Mouse (Mus musculus) midbrain, embryonic 13.5 days (tissue): ENCODE measurements around the gene Rptor. TPM values are rescaled to one million over a fixed set of nuclear protein-coding genes. Genes with fewer than 3 reads are reported as not detected.

Experiments used
- ATAC-seq: fragments of 200-750 bp; cut with Nextera tagmentation; 2 replicates; pipeline ENCODE4 v1.8.0; 2017; ENCODE audit warnings: mild to moderate bottlenecking, moderate TSS enrichment, moderate library complexity
- H3K27ac ChIP-seq: fragments of 300-500 bp; sonication (generic); 2 replicates; pipeline ENCODE4 v1.5.1; 2015; ENCODE audit warnings: inconsistent platforms, mild to moderate bottlenecking, moderate library complexity
- H3K27me3 ChIP-seq: fragments of 300-500 bp; sonication (generic); 2 replicates; pipeline ENCODE4 v1.6.1; 2015; ENCODE audit warnings: mild to moderate bottlenecking, inconsistent platforms
- H3K36me3 ChIP-seq: fragments of 300-500 bp; sonication (generic); 2 replicates; pipeline ENCODE4 v1.6.1; 2015; ENCODE audit warnings: mild to moderate bottlenecking, inconsistent platforms
- H3K4me1 ChIP-seq: fragments of 300-500 bp; sonication (generic); replicated peaks from 2 replicates; pipeline ENCODE4 v1.6.1; 2015; ENCODE audit warnings: inconsistent platforms
- H3K4me2 ChIP-seq: fragments of 300-500 bp; sonication (generic); replicated peaks from 2 replicates; pipeline ENCODE4 v1.6.1; 2015; ENCODE audit warnings: moderate library complexity, mild to moderate bottlenecking, inconsistent platforms
- H3K4me3 ChIP-seq: fragments of 300-500 bp; sonication (generic); replicated peaks from 2 replicates; pipeline ENCODE4 v1.5.1; 2015; ENCODE audit warnings: mild to moderate bottlenecking, inconsistent platforms
- H3K9ac ChIP-seq: fragments of 300-500 bp; sonication (generic); replicated peaks from 2 replicates; pipeline ENCODE4 v1.6.1; 2015; ENCODE audit warnings: mild to moderate bottlenecking, inconsistent platforms
- H3K9me3 ChIP-seq: fragments of 300-500 bp; sonication (generic); 2 replicates; pipeline ENCODE4 v1.6.1; 2016; ENCODE audit warnings: mild to moderate bottlenecking, inconsistent platforms
- WGBS: fragments of 180-500 bp; shearing (Covaris S2); methylation state at CpG from one replicate; pipeline ENCODE4 v1.1.7; 2015; 5-methylcytosine and 5-hydroxymethylcytosine counted together
- polyA plus RNA-seq: library from polyadenylated mRNA; unstranded; fragments of >200 nt; fragmentation: Nextera tagmentation; extraction: Ambion mirVana; gene quantifications from 2 replicates; pipeline ENCODE4 v1.2.1, GENCODE M21; 2015

Rptor gene
- polyA plus RNA-seq, 1 experiment from 2014 or later = 11.7 TPM

DNA sequence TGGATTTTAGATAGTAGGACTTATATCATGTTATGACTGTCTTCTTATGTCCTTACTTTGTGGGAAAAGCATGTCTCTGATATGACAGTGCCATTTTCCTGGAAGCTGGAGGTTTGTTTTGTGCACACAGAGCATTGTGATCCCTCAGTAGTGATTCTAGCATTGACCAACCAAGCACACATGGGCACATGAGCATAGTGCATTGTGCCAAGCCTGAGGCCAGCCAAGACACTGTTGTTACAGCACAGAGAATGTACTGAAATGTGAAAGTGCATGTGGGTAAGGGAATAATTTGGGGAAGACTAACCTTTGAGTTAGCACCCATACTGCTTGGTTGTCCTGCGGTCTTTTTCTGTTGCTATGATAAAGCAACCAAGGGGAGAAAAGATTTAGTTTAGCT, 191.3 kb downstream of the Rptor start:
- 0 out of 2 replicates have a peak, but pooled peaks cover 4% of the 10 kb centered on the region for H3K36me3 ChIP-seq
- H3K27ac ChIP-seq = 0 out of 2 replicates have a peak overlapping the region, but pooled peaks have one; percentile 19
- 100% methylated on average over 1 of the region's 1 CpGs for WGBS
- no peaks in the 10 kb centered on the region for H3K9me3 ChIP-seq
- H3K27me3 ChIP-seq = no peaks in the 10 kb centered on the region
- peaks cover 40% of the 10 kb centered on the region for H3K4me1 ChIP-seq
- no peak overlapping the region for H3K9ac ChIP-seq
- no peak for ATAC-seq
- no peak overlapping the region for H3K4me2 ChIP-seq
- H3K4me3 ChIP-seq = no peak overlapping the region

DNA sequence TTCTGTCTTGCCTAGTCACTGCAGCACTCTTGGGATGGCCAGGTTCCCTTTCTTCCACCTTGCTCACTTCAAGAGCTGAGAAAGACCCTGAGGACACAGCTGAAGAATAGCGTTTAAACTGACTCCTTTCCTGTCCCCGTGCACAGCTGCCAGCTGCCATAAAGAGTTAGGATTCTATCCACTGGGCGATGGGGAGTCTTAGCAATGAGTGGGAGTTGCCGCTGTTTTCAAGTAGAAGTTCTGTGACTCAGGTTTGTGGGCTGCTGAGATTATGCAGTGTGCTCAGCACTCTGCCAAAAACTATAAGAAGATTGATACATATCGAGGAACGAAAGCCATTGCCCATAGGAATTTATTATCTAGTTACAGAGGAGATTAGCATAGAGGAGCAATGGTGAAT, 192.0 kb downstream of the Rptor start:
- 0 out of 2 replicates have a peak overlapping the region, but pooled peaks have one; percentile 19 for H3K27ac ChIP-seq
- no peak overlapping the region for H3K9ac ChIP-seq
- no peaks in the 10 kb centered on the region for H3K9me3 ChIP-seq
- peaks cover 34% of the 10 kb centered on the region for H3K4me1 ChIP-seq
- no peak for ATAC-seq
- H3K36me3 ChIP-seq = 0 out of 2 replicates have a peak, but pooled peaks cover 4% of the 10 kb centered on the region
- no peak overlapping the region for H3K4me3 ChIP-seq
- no peak overlapping the region for H3K4me2 ChIP-seq
- H3K27me3 ChIP-seq = no peaks in the 10 kb centered on the region
- WGBS = 77% methylated on average over 6 of the region's 6 CpGs

GRCm38 (mm10) chr11:119796406-119796805, 193.7 kb downstream of the Rptor start:
- no peak overlapping the region for H3K27ac ChIP-seq
- ATAC-seq = no peak
- H3K9me3 ChIP-seq = no peaks in the 10 kb centered on the region
- H3K4me1 ChIP-seq = peaks cover 24% of the 10 kb centered on the region
- no peak overlapping the region for H3K4me2 ChIP-seq
- no peaks in the 10 kb centered on the region for H3K27me3 ChIP-seq
- no peak overlapping the region for H3K4me3 ChIP-seq
- H3K9ac ChIP-seq = no peak overlapping the region
- WGBS = 69% methylated on average over 7 of the region's 7 CpGs
- H3K36me3 ChIP-seq = 0 out of 2 replicates have a peak, but pooled peaks cover 4% of the 10 kb centered on the region

GRCm38 (mm10) chr11:119796846-119797245, 194.1 kb downstream of the Rptor start:
- no peak for ATAC-seq

DNA sequence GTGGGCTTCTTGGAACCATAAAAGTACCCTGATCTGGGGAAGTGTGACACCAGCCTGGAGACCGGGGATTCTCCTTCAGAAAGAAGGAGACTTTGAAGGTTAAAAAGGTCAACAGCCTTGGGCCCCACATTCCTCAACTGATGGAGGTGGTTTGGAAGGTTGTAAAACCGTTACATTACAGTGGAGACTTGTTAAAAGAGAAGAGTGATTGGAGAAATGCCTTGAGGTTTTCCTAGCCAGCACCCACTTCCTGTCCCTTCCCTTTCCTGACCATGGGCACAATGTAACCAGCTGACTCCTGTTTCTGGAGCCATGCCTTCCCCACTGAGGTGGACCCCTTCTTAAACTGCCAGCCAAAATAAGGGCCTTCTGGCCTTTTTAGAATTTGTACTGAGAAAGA, 196.8 kb downstream of the Rptor start:
- H3K9me3 ChIP-seq = no peaks in the 10 kb centered on the region
- H3K9ac ChIP-seq = no peak overlapping the region
- H3K36me3 ChIP-seq = peaks cover 19% of the 10 kb centered on the region; the same call in 1 of the 2 replicates
- H3K4me2 ChIP-seq = no peak overlapping the region
- no peaks in the 10 kb centered on the region for H3K27me3 ChIP-seq
- H3K4me3 ChIP-seq = no peak overlapping the region
- WGBS = 81% methylated on average over 2 of the region's 2 CpGs
- no peak for ATAC-seq
- no peak overlapping the region for H3K27ac ChIP-seq
- H3K4me1 ChIP-seq = peaks cover 18% of the 10 kb centered on the region

More at GRCm38 (mm10) chr11:119796846-119797245, 194.1 kb downstream of the Rptor start:
- Histone ChIP-seq H3K4me3 (no peak overlapping the region), H3K27me3 (no peaks in the 10 kb centered on the region), H3K9me3 (no peaks in the 10 kb centered on the region), H3K4me2 (no peak overlapping the region), H3K4me1 (peaks cover 24% of the 10 kb centered on the region), H3K9ac (no peak overlapping the region), H3K36me3 (0 out of 2 replicates have a peak, but pooled peaks cover 4% of the 10 kb centered on the region), H3K27ac (no peak overlapping the region)
- WGBS = 94% methylated on average over 7 of the region's 7 CpGs

GRCm38 (mm10) chr11:119801855-119802254, 199.2 kb downstream of the Rptor start:
- 76% methylated on average over 1 of the region's 1 CpGs for WGBS
- Histone ChIP-seq H3K27me3 (no peaks in the 10 kb centered on the region), H3K27ac (no peak overlapping the region), H3K36me3 (peaks cover 19% of the 10 kb centered on the region; the same call in 1 of the 2 replicates), H3K4me3 (no peak overlapping the region), H3K4me2 (no peak overlapping the region), H3K9ac (no peak overlapping the region), H3K9me3 (no peaks in the 10 kb centered on the region), H3K4me1 (peaks cover 7% of the 10 kb centered on the region)
- ATAC-seq = no peak

DNA sequence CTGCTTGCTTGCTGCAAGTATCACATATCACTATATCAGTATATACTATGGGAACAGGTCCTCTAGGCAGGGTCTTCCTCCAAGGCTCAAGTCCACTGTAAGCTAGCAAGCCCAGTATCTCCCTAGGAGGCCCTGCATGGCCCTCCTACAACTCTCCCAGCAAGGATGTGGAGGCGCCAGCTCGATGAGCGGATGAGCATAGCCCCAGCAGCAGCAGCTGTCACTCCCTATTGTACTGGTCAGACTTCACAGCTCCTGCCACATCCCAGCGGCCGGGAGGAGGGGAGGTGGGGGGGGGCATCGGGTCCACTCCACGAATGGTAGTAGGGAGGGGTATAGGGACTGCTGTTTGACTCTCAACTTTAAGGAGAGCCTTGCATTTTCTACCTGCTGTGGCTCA, 200.2 kb downstream of the Rptor start:
- peaks cover 17% of the 10 kb centered on the region for H3K4me1 ChIP-seq
- no peak overlapping the region for H3K4me3 ChIP-seq
- no peaks in the 10 kb centered on the region for H3K9me3 ChIP-seq
- no peak overlapping the region for H3K4me2 ChIP-seq
- H3K36me3 ChIP-seq = peaks cover 19% of the 10 kb centered on the region; the same call in 1 of the 2 replicates
- no peak for ATAC-seq
- no peak overlapping the region for H3K9ac ChIP-seq
- H3K27ac ChIP-seq = no peak overlapping the region
- 39% methylated on average over 7 of the region's 7 CpGs for whole genome bisulfite sequencing
- no peaks in the 10 kb centered on the region for H3K27me3 ChIP-seq

- WGBS = 86% methylated on average over 3 of the region's 3 CpGs
- H3K9ac ChIP-seq = no peak overlapping the region
- ATAC-seq = no peak
These were observed 201.7 kb downstream of the Rptor start for GRCm38 (mm10) chr11:119804392-119804791.

DNA sequence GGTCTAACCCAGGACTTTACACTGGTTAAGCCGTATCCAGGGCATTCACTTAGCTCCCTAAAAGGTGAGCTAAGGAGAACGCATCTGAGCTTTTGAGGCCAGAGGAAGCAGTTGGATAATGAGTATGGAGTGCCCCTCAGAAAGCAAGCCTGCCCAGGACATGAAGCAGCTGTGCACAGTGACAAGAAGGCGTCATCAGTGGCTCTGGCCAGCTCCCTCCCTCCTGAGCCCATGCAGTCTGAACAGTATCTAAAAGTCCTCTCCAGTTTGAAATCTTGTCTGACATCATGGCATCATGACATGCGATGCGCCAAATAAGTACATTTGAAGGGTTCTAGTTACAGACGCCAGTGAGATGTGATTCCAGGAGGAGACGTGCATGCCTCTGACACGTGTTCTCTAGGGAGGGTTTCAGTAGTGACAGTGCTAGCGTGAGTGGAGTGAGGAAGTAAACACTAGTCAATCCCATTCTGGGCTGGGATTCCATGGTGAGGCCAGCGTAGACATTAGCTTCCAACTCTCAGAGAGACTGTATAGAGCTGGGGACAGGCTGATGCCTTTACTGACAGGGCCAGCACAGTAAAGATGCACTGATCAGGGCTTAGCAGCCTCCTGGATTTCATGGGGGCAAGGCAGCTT, 202.5 kb downstream of the Rptor start:
- 93% methylated on average over 10 of the region's 10 CpGs for WGBS
- H3K4me1 ChIP-seq = peaks cover 21% of the 10 kb centered on the region
- H3K4me3 ChIP-seq = no peak overlapping the region
- no peak overlapping the region for H3K4me2 ChIP-seq
- no peak overlapping the region for H3K27ac ChIP-seq
- H3K9me3 ChIP-seq = no peaks in the 10 kb centered on the region
- H3K27me3 ChIP-seq = no peaks in the 10 kb centered on the region
- ATAC-seq = no peak
- H3K9ac ChIP-seq = no peak overlapping the region
- H3K36me3 ChIP-seq = peaks cover 18% of the 10 kb centered on the region; the same call in 1 of the 2 replicates

More at GRCm38 (mm10) chr11:119804392-119804791, 201.7 kb downstream of the Rptor start:
- H3K27ac ChIP-seq = no peak overlapping the region
- H3K4me2 ChIP-seq = no peak overlapping the region
- no peak overlapping the region for H3K4me3 ChIP-seq
- H3K36me3 ChIP-seq = peaks cover 18% of the 10 kb centered on the region; the same call in 1 of the 2 replicates
- no peaks in the 10 kb centered on the region for H3K27me3 ChIP-seq
- H3K4me1 ChIP-seq = peaks cover 21% of the 10 kb centered on the region
- H3K9me3 ChIP-seq = no peaks in the 10 kb centered on the region

DNA sequence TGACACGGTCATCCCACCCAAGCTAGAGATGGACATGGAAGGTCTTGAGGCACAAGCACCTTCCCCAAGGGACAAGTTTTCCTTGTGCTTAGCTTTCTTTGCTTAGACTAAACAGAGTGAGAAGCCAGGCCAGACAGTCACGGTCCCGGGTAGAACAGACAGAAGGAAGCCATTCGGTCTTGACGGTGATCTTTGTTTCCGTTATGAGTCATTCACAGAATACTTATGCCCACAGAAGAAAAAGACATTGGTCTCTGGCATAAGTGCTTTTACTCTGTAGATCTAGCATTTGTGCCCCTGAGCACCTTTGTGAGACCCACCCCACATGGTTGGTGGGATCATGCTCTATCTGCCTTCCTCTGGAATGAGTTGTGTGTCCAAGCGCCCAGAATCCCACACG, 203.8 kb downstream of the Rptor start:
- 93% methylated on average over 8 of the region's 8 CpGs for WGBS
- Histone ChIP-seq H3K27me3 (no peaks in the 10 kb centered on the region), H3K4me2 (no peak overlapping the region), H3K27ac (peak overlapping the region; percentile 72), H3K9me3 (no peaks in the 10 kb centered on the region), H3K4me1 (peaks cover 21% of the 10 kb centered on the region), H3K9ac (no peak overlapping the region), H3K4me3 (no peak overlapping the region), H3K36me3 (peaks cover 18% of the 10 kb centered on the region; the same call in 1 of the 2 replicates)
- no peak for ATAC-seq

DNA sequence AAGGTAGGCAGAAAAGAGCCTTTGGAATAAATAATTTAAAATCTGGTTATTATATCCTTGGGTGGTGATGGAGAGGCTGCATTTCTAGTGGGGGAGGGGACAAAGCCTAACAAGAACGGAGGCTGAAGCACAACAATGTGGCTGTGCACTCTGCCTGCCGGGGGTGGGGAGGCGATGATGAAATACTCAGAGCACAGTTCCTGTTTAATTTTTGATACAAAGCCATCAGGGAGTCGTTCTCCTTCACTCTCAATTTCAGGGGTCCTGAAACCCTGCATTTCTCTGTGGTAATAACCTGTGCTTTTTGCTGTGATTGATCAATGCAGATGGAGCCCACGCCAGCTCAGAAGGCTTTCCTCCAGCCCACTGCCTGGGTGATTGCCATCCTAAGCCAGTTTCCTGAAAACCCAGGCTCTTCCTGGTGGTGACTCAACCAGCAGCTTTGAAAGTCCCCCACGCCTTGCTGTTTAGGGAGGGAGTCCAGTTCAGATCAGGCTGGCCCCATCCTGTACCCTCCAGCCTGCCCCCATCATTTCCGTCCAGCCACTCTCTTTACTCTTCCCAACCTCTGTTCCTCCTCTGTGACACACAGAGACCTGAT, 204.8 kb downstream of the Rptor start:
- no peak; the same call in 1 of the 2 replicates for ATAC-seq

GRCm38 (mm10) chr11:119808647-119809280, 206.1 kb downstream of the Rptor start:
- 0 out of 2 replicates have a peak overlapping the region, but pooled peaks have one; percentile 72 for H3K27ac ChIP-seq
- H3K4me3 ChIP-seq = no peak overlapping the region
- no peak overlapping the region for H3K4me2 ChIP-seq
- no peak for ATAC-seq
- H3K9ac ChIP-seq = no peak overlapping the region
- 93% methylated on average over 10 of the region's 10 CpGs for WGBS
- peaks cover 14% of the 10 kb centered on the region for H3K36me3 ChIP-seq
- H3K27me3 ChIP-seq = no peaks in the 10 kb centered on the region
- H3K4me1 ChIP-seq = peaks cover 15% of the 10 kb centered on the region
- no peaks in the 10 kb centered on the region for H3K9me3 ChIP-seq

More for the DNA sequence above, 204.8 kb downstream of the Rptor start:
- H3K27me3 ChIP-seq = no peaks in the 10 kb centered on the region
- H3K9ac ChIP-seq = no peak overlapping the region
- H3K4me3 ChIP-seq = no peak overlapping the region
- WGBS = 67% methylated on average over 7 of the region's 7 CpGs
- peaks cover 18% of the 10 kb centered on the region for H3K36me3 ChIP-seq
- H3K4me1 ChIP-seq = peaks cover 21% of the 10 kb centered on the region
- H3K9me3 ChIP-seq = no peaks in the 10 kb centered on the region
- H3K27ac ChIP-seq = peak overlapping the region; percentile 72
- no peak overlapping the region for H3K4me2 ChIP-seq
